In genomic region chr6:97458358-97458757, GRCm38 (mm10) we compare ENCODE assay signal across 10 mouse cellular contexts.
DNase-seq lines count a peak whose midpoint lies in the region; ATAC-seq and TF ChIP-seq lines count a peak whose summit lies in the region.
"Had no signal": no experiment of that assay in that cellular context is flagged by ENCODE, and none has a peak within 500 bp of the region (broad histone marks: within the 10 kb centered on the region; RNA-seq: fewer than 3 reads in every experiment).

No protein-coding gene starts in this region.

- no peak for ATAC-seq in heart, embryonic 12.5 days (ENCODE audit: insufficient number of reproducible peaks, low FRiP score)
- no peak for ATAC-seq in lung, postnatal 0 days
- no peak for ATAC-seq in intestine, postnatal 0 days
- no peak for ATAC-seq in stomach, embryonic 16.5 days (ENCODE audit: insufficient read depth, low FRiP score)

- no peaks in the 10 kb centered on the region for H3K27me3 ChIP-seq in heart, embryonic 12.5 days (replicated peaks)
- no peaks in the 10 kb centered on the region for H3K27me3 ChIP-seq in lung, postnatal 0 days (replicated peaks; ENCODE audit: insufficient read depth, low read length)
- no peaks in the 10 kb centered on the region for H3K27me3 ChIP-seq in intestine, postnatal 0 days (replicated peaks; ENCODE audit: control insufficient read depth, insufficient read depth, low read length)
- H3K27me3 ChIP-seq in stomach, embryonic 16.5 days (ENCODE audit: control insufficient read depth, insufficient read depth, low read length), result no peaks in the 10 kb centered on the region

- 0 out of 2 replicates have a peak overlapping the region, but pooled peaks have one; percentile 28 for H3K9ac ChIP-seq in heart, embryonic 12.5 days
- no peak overlapping the region for H3K9ac ChIP-seq in lung, postnatal 0 days (replicated peaks; ENCODE audit: low read depth)
- no peak overlapping the region for H3K9ac ChIP-seq in intestine, postnatal 0 days (ENCODE audit: low read depth, low read length)
- H3K9ac ChIP-seq in stomach, embryonic 16.5 days (ENCODE audit: low read length), result no peak overlapping the region

- 55% methylated on average over 9 of the region's 9 CpGs for WGBS in heart, embryonic 12.5 days
- 45% methylated on average over 9 of the region's 9 CpGs for WGBS in lung, postnatal 0 days
- WGBS in intestine, postnatal 0 days, result 73% methylated on average over 9 of the region's 9 CpGs
- WGBS in stomach, embryonic 16.5 days, result 62% methylated on average over 9 of the region's 9 CpGs

- H3K4me1 ChIP-seq in heart, embryonic 12.5 days (replicated peaks), result peaks cover 32% of the 10 kb centered on the region
- peaks cover 5% of the 10 kb centered on the region; the same call in 1 of the 2 replicates for H3K4me1 ChIP-seq in lung, postnatal 0 days (ENCODE audit: insufficient read depth, low read depth, low read length)
- no peaks in the 10 kb centered on the region for H3K4me1 ChIP-seq in intestine, postnatal 0 days (replicated peaks; ENCODE audit: control insufficient read depth, insufficient read depth, low read length)
- H3K4me1 ChIP-seq in stomach, embryonic 16.5 days (ENCODE audit: control insufficient read depth, insufficient read depth, low read length), result no peaks in the 10 kb centered on the region

- H3K4me3 ChIP-seq in heart, embryonic 12.5 days, result peak overlapping the region; percentile 29
- no peak overlapping the region; the same call in 1 of the 2 replicates for H3K4me3 ChIP-seq in lung, postnatal 0 days (ENCODE audit: low read depth, low read length)
- no peak overlapping the region for H3K4me3 ChIP-seq in intestine, postnatal 0 days (ENCODE audit: low read depth, low read length)
- no peak overlapping the region for H3K4me3 ChIP-seq in stomach, embryonic 16.5 days (replicated peaks; ENCODE audit: low read length)
- H3K4me3 ChIP-seq: erythroblast, embryonic 14.5 days had no signal

- H3K36me3 ChIP-seq in heart, embryonic 12.5 days, result no peaks in the 10 kb centered on the region
- no peaks in the 10 kb centered on the region for H3K36me3 ChIP-seq in lung, postnatal 0 days (ENCODE audit: insufficient read depth, low read length)
- H3K36me3 ChIP-seq in intestine, postnatal 0 days (ENCODE audit: control insufficient read depth, insufficient read depth), result no peaks in the 10 kb centered on the region
- H3K36me3 ChIP-seq in stomach, embryonic 16.5 days (ENCODE audit: control insufficient read depth, insufficient read depth, low read length), result no peaks in the 10 kb centered on the region

- H3K9me3 ChIP-seq in heart, embryonic 12.5 days (replicated peaks), result no peaks in the 10 kb centered on the region
- no peaks in the 10 kb centered on the region for H3K9me3 ChIP-seq in lung, postnatal 0 days (ENCODE audit: low read length)
- no peaks in the 10 kb centered on the region for H3K9me3 ChIP-seq in intestine, postnatal 0 days (ENCODE audit: control insufficient read depth)
- H3K9me3 ChIP-seq in stomach, embryonic 16.5 days (replicated peaks; ENCODE audit: control insufficient read depth, low read length), result no peaks in the 10 kb centered on the region
- H3K9me3 ChIP-seq: megakaryocyte, embryonic 14.5 days had no signal

- H3K27ac ChIP-seq in heart, embryonic 12.5 days (ENCODE audit: poor library complexity, severe bottlenecking), result peak overlapping the region; percentile 73; the same call in 1 of the 2 replicates
- peak overlapping the region; percentile 65 for H3K27ac ChIP-seq in lung, postnatal 0 days (ENCODE audit: low read length)
- no peak overlapping the region for H3K27ac ChIP-seq in intestine, postnatal 0 days (ENCODE audit: low read depth, low read length)
- H3K27ac ChIP-seq in stomach, embryonic 16.5 days (ENCODE audit: low read length), result peak overlapping the region; percentile 19; the same call in 1 of the 2 replicates

- peak overlapping the region; percentile 54 for H3K4me2 ChIP-seq in heart, embryonic 12.5 days
- peak overlapping the region; percentile 39 for H3K4me2 ChIP-seq in lung, postnatal 0 days (replicated peaks; ENCODE audit: low read depth, low read length)
- peak overlapping the region; percentile 24 for H3K4me2 ChIP-seq in intestine, postnatal 0 days (replicated peaks; ENCODE audit: low read depth)
- no peak overlapping the region for H3K4me2 ChIP-seq in stomach, embryonic 16.5 days (ENCODE audit: low read depth, low read length)

- TF ChIP-seq CTCF in lung, postnatal 0 days (IDR thresholded peaks at IDR 0.05), result no peak
- no peak for TF ChIP-seq CTCF in intestine, postnatal 0 days (IDR thresholded peaks at IDR 0.05; ENCODE audit: low read depth)

- no peak for DNase-seq in heart, adult 8-10 months (ENCODE audit: low spot score)
- no peak for DNase-seq in lung, postnatal 0 days (ENCODE audit: low spot score)
- DNase-seq in lung, adult 18-20 months, result no peak
- no peak for DNase-seq in cerebellum, postnatal 14 days
- no peak for DNase-seq in spleen, postnatal 10 days (ENCODE audit: low spot score in 2 of 2)

- no peak for TF ChIP-seq EP300 in lung, postnatal 0 days (IDR thresholded peaks at IDR 0.05)
